Mouse (Mus musculus) G1E (cell line): ENCODE measurements around the gene Ndufa4l2.

ENCODE experiments used
- CTCF ChIP-seq: IDR thresholded peaks from 2 replicates; pipeline ENCODE4 v1.5.1; 2012; ENCODE audit warnings: low read depth, low read length, inconsistent platforms, mixed read lengths
- GATA1 ChIP-seq: IDR thresholded peaks from 2 replicates; pipeline ENCODE4 v1.6.1; 2012; ENCODE audit warnings: borderline replicate concordance, low read length, inconsistent platforms, mixed read lengths
- POLR2AphosphoS5 ChIP-seq: IDR thresholded peaks from 2 replicates; pipeline ENCODE4 v1.6.1; 2012; ENCODE audit warnings: low read depth, low read length, inconsistent platforms; ENCODE audit not compliant: insufficient replicate concordance
- TAL1 ChIP-seq: conservative IDR thresholded peaks from 2 replicates; pipeline ENCODE4 v1.6.1; 2012; ENCODE audit warnings: low read depth, low read length, inconsistent platforms, mixed read lengths

DNA sequence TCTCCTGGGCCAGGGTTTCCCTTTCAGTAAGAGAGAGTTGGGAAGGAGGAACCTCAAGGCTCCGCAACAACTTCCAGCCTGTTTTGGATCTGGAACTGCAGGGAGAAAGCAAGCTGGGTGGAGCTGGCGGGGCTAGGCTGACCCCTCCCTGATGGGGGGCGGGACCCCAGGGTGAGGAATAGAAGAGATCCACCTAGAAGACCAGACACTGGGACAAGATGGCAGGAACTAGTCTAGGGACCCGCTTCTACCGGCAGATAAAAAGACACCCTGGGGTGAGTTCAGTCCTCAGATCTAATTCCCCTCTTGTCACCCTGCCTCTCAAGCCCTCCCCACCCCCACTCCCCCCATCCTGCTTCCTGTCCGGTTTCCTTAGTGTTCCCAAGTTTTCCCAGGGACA is at the start of gene Ndufa4l2:
- no peak for TF ChIP-seq CTCF
- TF ChIP-seq GATA1 = no peak
- no peak for TF ChIP-seq TAL1
- no peak for TF ChIP-seq POLR2AphosphoS5
